Mouse (Mus musculus): Measurements from ENCODE around the gene Slc6a6.

Gene Slc6a6

DNA sequence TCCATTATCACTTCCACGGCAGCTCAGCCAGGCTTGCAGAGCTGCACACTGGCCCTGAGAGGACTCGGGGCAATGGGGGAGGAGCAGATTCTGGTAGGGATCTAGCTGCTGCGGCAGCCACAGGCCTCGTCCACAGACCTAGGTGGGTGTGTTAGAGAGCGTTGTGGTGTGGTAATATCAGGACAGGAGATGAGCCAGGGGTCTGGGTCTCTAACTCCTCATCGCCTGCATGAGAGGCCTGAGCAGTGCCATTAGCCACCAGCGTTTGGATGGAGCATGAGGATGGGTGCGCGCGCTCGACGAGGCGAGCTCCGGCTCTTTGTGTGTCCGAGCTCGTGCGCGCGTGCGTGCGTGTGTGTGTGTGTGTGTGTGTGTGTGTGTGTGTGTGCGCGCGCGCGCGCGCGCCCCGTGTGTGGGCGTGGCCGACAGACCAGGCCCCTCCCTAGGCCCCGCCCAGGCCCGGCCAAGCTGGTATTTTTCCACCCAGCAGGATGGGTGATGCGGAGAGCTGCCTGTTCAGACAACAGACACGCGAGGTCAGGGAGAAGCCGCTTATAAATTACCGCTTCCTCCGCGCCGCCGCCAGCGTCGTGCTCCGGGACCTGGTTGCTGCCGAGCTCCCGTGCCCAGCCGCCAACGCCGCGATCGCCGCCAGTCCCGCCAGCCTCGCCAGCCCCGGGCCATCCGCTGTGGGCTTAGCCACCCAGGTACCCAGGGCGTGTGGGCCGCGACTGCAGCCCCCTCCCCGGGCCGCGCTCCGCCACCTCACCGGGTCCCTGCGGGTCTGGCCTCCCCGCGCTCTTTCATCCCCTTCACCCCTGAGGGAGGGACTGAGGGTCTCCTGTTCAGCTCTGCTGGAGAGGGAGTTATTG, at the start of gene Slc6a6:
Gene Slc6a6, plus strand, starts transcription at position 452 of the 872 bp plus-strand sequence.
- peak; percentile 94 for DNase-seq (ENCODE audit: low spot score)

DNA sequence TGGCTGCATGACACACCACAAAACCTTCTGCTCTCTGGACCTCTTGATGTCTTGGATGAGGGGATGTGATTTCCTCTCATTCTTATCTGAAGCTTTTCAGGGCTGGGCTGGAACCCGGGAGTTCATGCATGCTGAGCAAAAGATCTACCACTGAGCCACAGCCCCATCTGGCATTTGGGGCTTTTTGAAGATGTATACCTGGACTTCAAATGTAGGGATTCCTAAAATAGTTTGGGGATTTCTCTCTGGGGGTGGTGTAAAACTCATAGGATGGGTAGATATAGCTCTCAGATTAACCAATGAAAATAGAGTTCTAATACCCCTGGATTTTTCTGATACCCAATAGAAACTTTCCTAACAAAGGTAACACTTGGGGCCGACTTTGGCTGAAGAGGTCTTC, 49.4 kb upstream of the Slc6a6 start:
- no peak for DNase-seq (ENCODE audit: low spot score)

DNA sequence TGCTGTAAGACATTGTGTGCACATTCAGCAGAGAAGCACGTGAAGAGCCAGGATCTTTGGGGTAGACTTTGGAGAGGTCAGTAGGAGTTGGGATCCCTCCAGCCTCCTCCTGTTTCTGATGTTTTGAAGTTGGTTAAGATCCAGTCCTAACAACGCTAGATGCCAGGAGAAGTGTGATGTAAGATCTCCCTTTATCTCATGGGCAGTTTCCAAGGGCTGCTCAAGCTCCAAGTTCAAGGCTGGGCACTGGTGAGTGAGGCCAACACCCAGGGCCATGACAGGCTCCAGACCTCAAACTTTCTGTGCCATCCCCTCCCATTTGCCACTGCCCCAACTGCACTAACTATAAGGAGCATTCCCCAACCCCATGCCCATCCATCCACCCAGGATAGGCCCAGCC, 49.0 kb upstream of the Slc6a6 start:
- DNase-seq (ENCODE audit: low spot score), result no peak

DNA sequence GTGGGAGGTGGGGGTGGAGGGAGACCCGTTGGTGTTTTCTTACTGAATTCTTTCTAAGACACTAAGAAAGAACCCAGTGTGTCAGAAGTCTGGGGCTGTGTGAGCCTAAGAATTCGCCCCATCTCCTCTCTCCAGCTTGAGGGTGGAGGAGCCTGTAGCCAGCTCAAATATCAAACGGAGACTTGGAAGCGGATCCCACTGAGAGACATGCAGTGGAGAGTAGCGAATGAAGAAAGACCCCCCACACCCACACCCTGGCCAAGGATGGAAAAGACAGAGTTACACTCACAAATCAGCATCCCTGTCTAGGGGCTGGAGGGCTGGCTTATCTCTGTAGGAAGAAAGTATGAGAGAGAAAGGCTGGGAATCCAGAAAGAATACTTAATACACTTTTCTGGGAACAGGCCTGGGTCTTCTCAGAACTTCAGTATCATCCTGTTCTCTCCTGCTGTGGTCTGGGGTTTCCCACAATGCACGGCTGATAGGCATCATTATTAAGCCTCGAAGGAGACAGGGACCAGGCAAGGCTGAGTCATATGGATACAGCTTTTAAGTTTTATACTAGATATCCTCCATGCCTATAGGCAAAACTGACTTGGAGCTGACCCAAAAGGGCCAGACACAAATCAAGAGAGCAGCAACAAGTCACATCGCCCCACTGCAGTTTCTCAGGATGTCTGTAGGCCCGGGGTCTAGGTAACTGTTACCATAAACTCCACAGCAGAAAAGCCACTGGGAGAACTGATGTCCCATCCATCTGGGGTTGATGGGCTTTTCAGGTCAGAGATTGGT, 45.5 kb upstream of the Slc6a6 start:
- no peak for DNase-seq (ENCODE audit: low spot score)

DNA sequence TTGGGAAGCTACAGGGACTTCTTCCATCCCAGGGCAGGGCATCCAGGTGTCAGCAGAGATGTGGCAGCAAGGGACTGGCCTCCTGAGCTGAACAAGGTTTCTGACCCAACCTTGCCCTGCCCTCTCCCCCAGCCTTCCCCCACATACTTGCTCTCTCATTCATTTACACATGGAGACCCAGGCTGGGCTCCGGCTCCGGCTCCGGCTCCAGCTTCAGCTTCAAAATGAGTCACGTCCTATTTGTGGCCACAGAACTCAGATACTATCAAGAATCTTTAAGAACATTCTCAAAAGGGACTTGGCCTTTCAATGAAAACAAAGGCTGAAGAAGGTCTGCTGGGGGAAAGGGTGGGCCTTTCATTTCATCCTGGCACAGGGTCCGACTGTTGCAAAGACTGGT, 40.8 kb upstream of the Slc6a6 start:
- no peak for DNase-seq (ENCODE audit: low spot score)

DNA sequence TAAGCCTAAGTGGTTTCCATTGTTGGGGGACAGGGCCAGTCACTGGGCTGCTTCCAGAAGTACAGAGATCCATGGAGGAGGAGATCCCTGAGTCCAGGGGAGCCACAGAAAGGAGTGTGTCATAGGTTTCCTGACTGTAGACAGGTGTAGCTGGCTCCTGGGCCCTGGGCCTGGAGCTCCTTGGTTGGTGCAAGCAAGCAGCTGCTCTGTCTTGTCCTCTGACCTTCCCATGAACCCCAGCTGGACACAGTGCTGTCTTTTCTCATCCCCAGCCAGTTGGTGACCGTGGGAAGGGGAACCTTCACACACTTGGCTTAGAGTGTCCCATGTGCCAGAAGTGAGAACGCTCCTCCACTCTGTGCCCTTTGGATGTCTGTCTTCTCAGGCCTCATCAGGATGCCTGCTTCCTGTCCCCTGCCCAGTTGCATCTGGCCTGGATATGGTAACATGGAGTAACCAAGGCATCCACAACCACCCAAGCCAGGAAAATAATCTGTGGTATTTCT, 40.4 kb upstream of the Slc6a6 start:
- DNase-seq (ENCODE audit: low spot score), result no peak

DNA sequence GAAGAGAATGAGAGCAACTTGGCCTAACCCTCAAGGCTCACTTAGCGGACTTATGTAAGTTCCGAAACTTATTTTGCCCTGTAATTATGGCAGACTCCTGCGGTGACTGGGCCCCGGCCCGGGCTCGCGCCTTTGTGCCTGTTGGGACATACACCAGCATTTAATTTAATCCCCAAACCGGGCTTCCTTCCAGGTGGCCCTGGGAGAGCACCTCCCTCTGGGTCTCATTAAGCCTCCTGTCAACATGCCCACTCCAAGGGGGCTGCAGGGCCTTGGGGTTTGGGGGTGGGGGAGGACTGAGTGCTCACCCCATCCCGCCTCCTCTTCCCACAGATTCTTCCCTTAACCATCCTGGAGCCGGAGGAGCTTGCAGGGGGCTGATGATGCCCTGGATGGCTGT, 37.8 kb upstream of the Slc6a6 start:
- no peak for DNase-seq (ENCODE audit: low spot score)

DNA sequence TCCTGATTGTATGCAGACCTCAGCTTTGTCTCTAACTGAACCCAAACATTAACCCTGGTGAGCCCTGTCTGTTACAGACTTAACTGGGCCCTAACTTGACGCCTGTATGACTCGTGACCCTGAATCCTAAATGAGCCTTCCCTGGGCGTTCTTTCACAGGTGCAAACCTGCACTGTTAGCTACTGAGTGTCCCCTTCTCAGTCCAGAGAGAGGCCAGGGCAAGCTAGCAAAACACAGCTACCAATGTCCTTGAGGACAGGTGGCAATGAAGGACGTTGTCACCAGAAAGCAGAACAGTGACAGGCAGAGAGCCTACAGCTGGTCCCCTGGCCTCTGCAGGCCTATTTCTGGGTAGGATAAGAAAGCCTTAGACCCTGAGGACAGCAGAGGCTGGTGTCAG, 37.0 kb upstream of the Slc6a6 start:
- DNase-seq (ENCODE audit: low spot score), result no peak

DNA sequence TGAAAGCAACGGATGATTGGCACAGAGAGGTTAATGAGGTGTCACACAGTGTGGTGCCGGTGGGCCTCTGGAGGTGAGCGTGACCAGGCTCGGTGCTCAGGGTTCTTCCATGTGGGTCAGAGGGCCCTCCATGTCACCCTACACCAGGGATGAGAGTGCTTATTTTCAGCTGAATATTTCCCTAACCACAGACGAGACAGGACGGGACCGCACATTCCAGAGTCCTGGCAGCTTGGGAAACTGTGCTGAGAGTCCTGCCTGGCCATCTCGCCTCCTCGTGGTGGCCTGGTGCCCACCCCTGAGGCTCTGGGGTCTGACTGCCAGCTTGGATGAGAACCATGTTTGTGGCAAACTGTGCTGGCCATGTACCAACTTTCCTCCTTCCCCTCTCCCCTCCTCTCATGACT, 36.5 kb upstream of the Slc6a6 start:
- DNase-seq (ENCODE audit: low spot score), result no peak

DNA sequence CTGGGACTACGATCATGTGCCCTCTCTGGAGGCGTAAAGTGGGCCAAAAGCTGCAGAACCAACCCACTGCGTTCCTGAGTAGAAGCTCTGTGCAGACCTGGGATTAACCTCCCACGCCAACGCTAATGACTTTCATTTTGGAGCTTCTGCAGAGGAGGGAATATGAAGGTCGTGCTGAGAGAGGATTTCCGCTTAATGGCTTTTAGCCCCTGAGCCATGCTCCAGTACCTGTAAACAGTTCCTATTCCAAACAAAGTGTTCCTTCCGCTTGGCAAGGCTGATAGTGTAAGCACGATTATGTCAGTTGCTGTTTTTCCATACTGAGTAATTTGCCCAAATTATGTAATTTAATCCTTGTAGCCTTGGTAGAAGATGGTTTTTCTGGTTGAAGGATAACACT, 33.6 kb upstream of the Slc6a6 start:
- no peak for DNase-seq (ENCODE audit: low spot score)

DNA sequence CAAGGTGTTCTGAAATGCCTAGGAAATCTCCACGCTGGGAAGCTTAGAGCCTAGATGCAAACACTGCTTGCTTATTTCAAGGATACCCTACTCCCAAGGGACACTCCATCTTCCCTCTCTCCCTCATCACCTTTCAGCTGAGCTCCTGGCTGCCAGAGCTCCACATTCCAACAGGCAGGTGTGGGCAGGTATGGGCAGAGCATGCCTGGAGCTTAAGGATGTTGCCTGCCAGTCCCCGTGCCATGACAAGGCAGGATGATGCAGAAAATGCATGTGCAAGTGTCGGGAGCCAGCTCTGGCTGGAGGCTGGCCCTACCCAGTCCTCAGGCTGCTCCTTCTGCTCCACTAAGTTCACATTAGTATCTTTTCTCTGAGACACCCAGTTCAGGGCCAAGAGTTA, 31.6 kb upstream of the Slc6a6 start:
- no peak for DNase-seq (ENCODE audit: low spot score)

DNA sequence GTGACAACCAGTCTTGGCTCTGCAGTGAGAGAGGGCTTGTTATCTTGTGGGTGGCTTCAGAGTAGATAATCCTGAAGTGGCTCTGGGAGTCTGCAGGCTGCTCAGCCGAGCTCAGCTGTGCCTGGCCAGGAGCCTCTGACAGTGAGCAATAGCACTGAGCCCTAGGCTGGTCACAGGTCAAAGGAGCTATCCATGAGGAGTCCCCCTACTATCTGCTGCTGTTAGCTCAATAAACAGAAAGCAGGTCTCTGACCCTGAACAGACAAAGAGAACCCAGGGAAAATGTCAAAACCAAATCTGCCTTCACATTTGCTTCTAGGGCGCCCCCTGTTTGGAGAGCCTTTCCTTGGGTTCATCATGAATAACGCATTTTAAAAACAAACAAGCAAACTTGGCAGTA, 28.6 kb upstream of the Slc6a6 start:
- DNase-seq (ENCODE audit: low spot score), result no peak

DNA sequence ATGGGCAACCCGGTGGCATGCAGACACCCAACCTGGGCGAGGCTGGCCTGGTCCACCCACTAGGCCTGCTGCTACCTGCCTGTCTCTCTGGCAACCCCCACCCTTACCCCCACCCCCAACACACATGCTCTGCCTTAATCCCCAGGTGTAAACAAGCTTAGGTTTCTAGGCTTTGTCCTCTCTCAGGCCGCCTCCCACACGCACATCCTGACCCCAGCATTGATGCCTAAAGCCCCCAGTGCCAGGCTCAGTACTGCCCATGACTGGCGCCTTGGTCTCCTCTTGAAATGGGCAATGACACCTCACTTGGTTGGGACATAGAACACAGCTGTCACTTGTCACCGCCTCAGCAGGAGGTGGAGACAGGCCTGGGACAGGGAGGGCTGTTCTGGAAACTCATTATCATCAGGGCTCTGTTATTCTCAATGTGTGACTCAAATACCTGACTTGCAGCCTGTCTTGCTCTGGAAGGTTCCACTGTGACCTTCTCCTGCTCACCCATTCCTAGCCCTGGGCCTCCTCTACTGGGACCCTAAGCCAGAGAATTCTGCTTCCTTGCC, 27.9 kb upstream of the Slc6a6 start:
- DNase-seq (ENCODE audit: low spot score), result no peak

DNA sequence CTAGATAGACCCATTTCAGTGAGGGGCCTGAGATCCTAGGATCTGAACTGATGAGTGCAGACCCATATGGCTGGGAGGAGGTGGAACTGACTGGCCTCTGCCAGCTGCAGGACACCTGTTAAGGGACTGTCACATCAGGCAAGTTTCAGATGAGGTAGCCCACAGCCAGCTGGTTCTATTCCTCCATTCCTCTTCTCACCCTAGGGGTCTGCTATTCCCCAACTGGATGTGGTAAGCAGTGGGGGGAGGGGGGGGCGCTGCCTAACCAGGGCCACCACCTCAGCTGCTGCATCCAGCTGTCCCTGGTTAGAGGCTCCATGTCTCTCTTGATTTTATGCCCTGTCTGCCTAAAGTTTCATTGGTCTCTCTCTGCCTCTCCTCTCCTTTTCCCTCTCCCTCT, 25.6 kb upstream of the Slc6a6 start:
- DNase-seq (ENCODE audit: low spot score), result no peak

DNA sequence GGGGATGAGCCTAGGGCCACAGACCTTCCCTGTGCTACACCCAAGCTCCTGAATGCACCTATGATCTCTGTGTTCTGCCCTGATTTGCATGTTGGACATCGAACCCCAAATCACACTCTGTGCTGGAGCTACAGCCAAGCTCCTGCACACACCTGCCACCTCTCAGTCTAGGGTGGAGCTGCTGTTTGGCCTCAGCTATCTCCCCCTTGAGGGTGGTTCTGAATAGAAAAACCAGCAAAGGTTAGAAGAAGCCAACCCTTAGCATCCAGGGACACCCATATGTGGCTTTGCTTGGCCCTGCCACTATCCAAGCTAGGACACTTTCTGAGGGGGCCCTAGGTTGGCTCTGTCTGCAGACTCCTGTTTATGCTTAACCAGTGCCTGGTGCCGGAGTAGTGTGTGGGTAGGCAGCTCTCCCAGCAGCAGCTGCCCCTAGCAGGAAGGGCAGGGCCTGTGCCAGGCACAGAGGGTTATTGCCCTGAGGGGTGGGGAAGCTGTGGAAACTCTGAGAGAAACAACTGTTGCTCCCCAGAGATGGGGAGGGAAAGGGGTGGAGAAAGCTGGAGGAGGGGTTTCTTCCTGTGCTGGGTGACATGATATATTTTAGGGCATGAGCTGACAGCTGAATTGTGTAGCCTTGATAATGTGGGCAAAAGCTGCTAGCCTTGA, 23.9 kb upstream of the Slc6a6 start:
- no peak for DNase-seq (ENCODE audit: low spot score)

DNA sequence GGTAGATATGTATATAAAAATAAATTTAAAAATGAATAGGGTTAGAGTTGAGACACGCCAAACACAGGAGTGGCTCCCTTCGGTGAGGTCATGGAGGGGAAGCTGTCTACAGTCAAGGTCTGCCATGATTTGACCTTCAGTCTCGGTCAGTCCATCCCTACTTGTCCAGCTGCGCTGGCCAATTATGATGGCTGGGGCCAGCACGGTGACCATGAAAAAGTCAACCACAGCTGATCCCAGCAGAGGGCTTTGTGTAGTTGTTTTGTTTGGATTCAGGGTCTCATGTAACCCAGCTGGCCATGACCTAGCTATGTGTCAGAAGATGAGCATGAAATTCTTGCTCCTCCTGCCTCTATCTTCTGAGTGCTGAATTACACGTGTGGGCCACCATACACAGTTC, 21.6 kb upstream of the Slc6a6 start:
- no peak for DNase-seq (ENCODE audit: low spot score)

DNA sequence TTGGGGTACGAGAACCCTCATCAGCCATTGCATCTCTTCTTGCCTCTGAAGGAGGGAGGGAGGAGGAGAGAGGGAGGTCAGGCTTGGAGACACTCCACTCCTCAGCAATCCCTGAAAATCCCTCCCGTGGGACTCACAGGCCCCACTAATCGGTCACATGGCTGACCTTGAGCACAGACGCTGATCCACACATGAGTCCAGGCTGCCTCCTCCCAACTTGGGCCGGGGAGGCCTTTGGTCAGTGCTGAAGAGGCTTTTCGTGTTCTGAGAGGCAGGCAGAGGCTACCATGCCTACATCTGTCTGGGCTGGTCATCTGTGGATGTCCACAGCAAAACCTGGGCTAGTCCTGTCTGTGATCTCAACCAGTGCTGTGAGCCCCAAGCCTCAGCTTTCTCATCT, 20.2 kb upstream of the Slc6a6 start:
- DNase-seq (ENCODE audit: low spot score), result no peak

DNA sequence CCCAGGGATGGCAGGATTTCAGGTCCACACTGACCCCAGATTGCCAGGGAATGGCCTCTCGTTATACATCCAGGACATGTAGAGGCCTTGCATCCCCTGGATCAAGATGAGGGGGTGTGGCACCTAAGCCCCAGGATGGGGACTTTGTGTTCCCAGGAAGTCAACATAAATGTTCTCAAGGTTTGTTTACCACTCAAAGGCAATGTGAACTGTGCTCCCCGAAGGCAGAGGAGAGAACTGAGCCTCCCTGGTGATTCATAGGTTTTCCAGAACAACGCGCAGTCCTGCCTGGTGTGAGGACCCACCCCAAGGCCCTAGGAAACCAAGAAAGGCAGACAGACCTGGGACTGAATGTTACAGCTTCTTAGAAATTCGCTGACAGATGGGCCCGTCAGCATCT, 18.6 kb upstream of the Slc6a6 start:
- DNase-seq (ENCODE audit: low spot score), result no peak

DNA sequence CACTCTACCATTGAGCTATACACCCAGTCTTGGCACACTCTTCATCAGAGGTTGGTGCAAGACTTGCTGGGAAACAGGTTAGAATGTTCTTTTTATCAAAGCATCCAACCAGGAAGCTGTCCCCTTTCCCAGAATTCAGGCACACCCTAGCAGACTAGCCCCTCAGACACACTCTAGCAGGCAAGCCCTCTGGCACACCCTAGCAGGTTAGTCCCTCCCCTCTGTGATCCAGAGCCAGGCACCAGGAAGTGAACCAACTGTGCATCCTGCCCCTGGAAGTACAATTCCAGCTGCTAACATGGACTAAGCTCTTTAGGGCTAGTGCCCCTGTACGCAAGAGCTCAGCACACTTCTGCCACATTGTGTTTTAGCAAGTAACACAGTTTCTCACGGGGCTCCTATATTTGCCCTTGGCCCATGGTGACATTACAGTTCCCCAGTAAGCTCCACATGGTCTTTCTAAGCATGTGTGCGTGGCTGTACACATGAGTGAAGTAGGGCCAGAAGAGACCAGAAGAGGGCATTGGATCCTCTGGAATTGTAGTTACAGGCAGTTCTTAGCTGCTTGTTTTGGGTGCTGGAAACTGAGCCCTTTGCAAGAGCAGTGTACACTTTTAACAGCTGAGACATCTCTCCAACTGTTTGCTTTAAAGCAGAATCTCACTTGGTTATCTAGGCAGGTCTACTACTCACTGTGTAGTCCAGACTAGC, 17.7 kb upstream of the Slc6a6 start:
- no peak for DNase-seq (ENCODE audit: low spot score)

DNA sequence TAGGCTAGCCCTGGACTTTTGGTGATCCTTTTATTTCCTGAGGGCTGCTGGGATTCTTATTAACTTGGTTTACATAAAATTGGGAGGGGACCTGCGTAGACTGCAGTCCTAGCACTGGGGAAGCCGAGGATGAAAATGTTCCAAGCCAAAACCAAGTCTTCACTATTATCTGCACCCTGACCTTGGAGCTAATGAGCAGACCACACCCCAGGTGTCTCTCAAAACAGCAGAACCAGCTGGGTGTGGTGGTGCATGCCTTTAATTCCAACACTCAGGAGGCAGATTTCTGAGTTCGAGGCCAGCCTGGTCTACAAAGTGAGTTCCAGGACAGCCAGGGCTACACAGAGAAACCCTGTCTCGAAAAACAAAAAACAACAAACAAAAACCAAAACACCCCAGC, 16.7 kb upstream of the Slc6a6 start:
- DNase-seq (ENCODE audit: low spot score), result no peak

DNA sequence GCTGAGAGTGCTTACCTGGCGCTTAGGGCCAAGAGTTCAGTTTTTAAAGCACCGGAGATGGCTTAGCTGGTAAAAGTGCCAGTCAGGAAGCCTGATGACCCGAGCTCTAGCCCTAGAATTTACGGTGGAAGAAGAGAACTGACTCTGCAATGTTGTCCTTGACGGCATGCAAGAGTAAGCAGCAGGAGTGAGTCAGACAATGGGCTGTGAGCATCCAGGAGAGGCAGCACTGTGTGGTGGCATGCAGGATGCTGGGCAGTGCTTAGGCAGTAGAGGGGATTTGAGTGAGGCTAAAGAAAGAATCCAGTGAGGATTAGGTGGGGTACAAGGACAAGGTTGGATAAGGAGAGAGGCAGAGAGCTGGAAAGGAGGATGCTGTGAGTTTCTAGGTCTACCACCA, 15.6 kb upstream of the Slc6a6 start:
- DNase-seq (ENCODE audit: low spot score), result no peak

DNA sequence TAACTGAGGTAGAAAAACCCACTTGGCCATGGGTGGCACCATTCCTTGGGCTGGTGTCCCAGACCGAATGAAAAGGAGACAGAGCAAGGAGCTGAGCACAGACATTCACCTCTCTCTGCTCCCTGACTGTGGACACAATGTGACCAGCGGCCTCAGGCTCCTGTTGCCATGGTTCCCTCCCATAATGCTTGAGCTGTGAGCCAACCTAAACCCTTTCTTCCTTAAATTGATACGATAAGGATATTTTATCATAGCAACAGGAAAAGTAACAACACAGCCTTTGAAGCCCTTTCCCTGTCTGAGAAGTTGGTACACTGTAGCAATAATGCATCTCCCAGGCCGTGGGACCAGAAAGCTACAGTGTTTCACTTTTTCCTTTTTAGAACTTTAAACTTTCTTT, 14.6 kb upstream of the Slc6a6 start:
- no peak for DNase-seq (ENCODE audit: low spot score)

Data from retina, embryonic 14.5 days (tissue).